Comparison of ENCODE assay signal across 16 mouse cellular contexts in the genomic region with DNA sequence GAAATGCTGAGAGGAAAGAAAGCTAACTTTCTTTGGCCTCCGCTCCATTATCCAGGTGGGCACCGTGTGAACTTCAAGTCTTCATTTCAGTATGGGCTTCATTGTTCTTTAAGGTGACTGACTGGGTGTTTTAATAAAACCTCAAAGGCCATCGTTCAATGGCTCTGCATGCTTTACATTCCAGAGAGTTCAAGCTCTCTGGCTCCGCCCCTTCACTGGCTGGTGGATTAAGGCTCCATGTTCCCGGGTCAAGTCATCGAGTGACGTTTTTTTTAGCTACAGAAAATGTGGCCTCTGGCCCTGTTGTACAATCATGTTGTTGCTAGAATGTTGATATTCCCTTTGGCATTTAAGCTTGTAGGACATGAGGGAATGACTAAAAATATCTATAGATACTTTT. TPM values are rescaled to one million over a fixed set of nuclear protein-coding genes. Genes with fewer than 3 reads are reported as not detected.
DNase-seq lines count a peak whose midpoint lies in the region; ATAC-seq lines count a peak whose summit lies in the region.
"Had no signal": no experiment of that assay in that cellular context is flagged by ENCODE, and none has a peak within 500 bp of the region (broad histone marks: within the 10 kb centered on the region; RNA-seq: fewer than 3 reads in every experiment).

No protein-coding gene starts in this region.

- H3K9me3 ChIP-seq in kidney, embryonic 15.5 days (replicated peaks), result no peaks in the 10 kb centered on the region
- H3K9me3 ChIP-seq: megakaryocyte, embryonic 14.5 days had no signal

- ATAC-seq in kidney, embryonic 15.5 days (replicated peaks; ENCODE audit: low FRiP score), result no peak

- no peak overlapping the region for H3K4me2 ChIP-seq in kidney, embryonic 15.5 days

- DNase-seq in kidney, adult 11 months, result peak; percentile 59
- DNase-seq in ZHBTc4 (ENCODE audit: low read depth, low spot score), result peak; percentile 98
- DNase-seq in kidney, adult 9 months, result peak; percentile 54
- peak; percentile 19 for DNase-seq in lung, postnatal 14 days
- DNase-seq in adrenal gland, postnatal 10 days, result no peak
- DNase-seq in spleen, postnatal 10 days (ENCODE audit: low spot score in 2 of 2), result no peak
- no peak for DNase-seq in gastrocnemius, postnatal 10 days
- DNase-seq: adrenal gland, postnatal 14 days; cerebellum, adult 11-12 months; gastrocnemius, postnatal 14 days; right cerebral cortex, postnatal 4 days had no signal

- H3K9ac ChIP-seq in kidney, embryonic 15.5 days, result no peak overlapping the region

- no peak overlapping the region for H3K4me3 ChIP-seq in kidney, embryonic 15.5 days (replicated peaks)
- H3K4me3 ChIP-seq: megakaryocyte, embryonic 14.5 days had no signal

- no peaks in the 10 kb centered on the region for H3K4me1 ChIP-seq in kidney, embryonic 15.5 days
- H3K4me1 ChIP-seq: megakaryocyte, embryonic 14.5 days had no signal

- no peak overlapping the region for H3K27ac ChIP-seq in kidney, embryonic 15.5 days

- WGBS in kidney, embryonic 15.5 days, result 53% methylated on average over 7 of the region's 7 CpGs

- H3K27me3 ChIP-seq in kidney, embryonic 15.5 days, result no peaks in the 10 kb centered on the region
- H3K27me3 ChIP-seq: CH12.LX had no signal

- peaks cover 37% of the 10 kb centered on the region for H3K36me3 ChIP-seq in kidney, embryonic 15.5 days

RNA-seq across cellular contexts. Expression of a gene that starts 42.7 kb away (rescaled TPM):
- polyA plus RNA-seq in kidney, embryonic 15.5 days (2015; fragmentation: Nextera tagmentation; extraction: Ambion mirVana), result 0.35 and 0.48 TPM in 2 replicates
- under 1 TPM; 0.09 to 0.36 TPM for total RNA-seq in adrenal gland, postnatal 10 days (2021)
- total RNA-seq in gastrocnemius, postnatal 10 days (2021), result not detected
- total RNA-seq: gastrocnemius, postnatal 14 days; hematopoietic stem cell, adult 5-6 weeks had no signal
- polyA plus RNA-seq: neural tube, embryonic 11.5 days had no signal

Comparison
In these comparisons a context has a peak if more than half of its experiments do, and no peak if none do; other contexts are left out.
1. DNase-seq: peak in kidney, adult 11 months (single experiment), ZHBTc4 (single experiment), kidney, adult 9 months (single experiment) and lung, postnatal 14 days (single experiment); none in adrenal gland, postnatal 10 days (single experiment), spleen, postnatal 10 days (0 of 2) and gastrocnemius, postnatal 10 days (single experiment).